Mouse (Mus musculus): ENCODE measurements around the gene Pafah1b2. TPM values are rescaled to one million over a fixed set of nuclear protein-coding genes. Genes with fewer than 3 reads are reported as not detected.
A peak's percentile ranks its signal among the peaks of the same experiment; 100 is the strongest.

Pafah1b2 gene
- polyA plus RNA-seq, 1 experiment from 2014 or later: 291 TPM

GRCm38 (mm10) chr9:46030184-46030583 is 17.7 kb upstream of the Pafah1b2 start:
- H3K27me3 ChIP-seq (replicated peaks; ENCODE audit: control insufficient read depth, insufficient read depth, low read length): no peaks in the 10 kb centered on the region
- H3K27ac ChIP-seq (ENCODE audit: low read length): no peak overlapping the region
- no peak overlapping the region for H3K9ac ChIP-seq (replicated peaks; ENCODE audit: low read depth, low read length)
- H3K4me2 ChIP-seq (ENCODE audit: low read length): no peak overlapping the region
- ATAC-seq: no peak
- no peaks in the 10 kb centered on the region for H3K36me3 ChIP-seq (ENCODE audit: control insufficient read depth, insufficient read depth)
- WGBS: 79% methylated on average over 5 of the region's 5 CpGs
- no peak overlapping the region for H3K4me3 ChIP-seq (replicated peaks; ENCODE audit: low read length)
- H3K4me1 ChIP-seq (replicated peaks; ENCODE audit: control insufficient read depth, insufficient read depth, low read length): peaks cover 13% of the 10 kb centered on the region
- H3K9me3 ChIP-seq (ENCODE audit: control insufficient read depth, low read length): no peaks in the 10 kb centered on the region

- Histone ChIP-seq H3K36me3 (ENCODE audit: control insufficient read depth, insufficient read depth) (no peaks in the 10 kb centered on the region), H3K4me2 (ENCODE audit: low read length) (no peak overlapping the region), H3K9ac (replicated peaks; ENCODE audit: low read depth, low read length) (no peak overlapping the region), H3K27me3 (replicated peaks; ENCODE audit: control insufficient read depth, insufficient read depth, low read length) (no peaks in the 10 kb centered on the region), H3K4me3 (replicated peaks; ENCODE audit: low read length) (no peak overlapping the region), H3K9me3 (ENCODE audit: control insufficient read depth, low read length) (no peaks in the 10 kb centered on the region), H3K4me1 (replicated peaks; ENCODE audit: control insufficient read depth, insufficient read depth, low read length) (peaks cover 13% of the 10 kb centered on the region), H3K27ac (ENCODE audit: low read length) (no peak overlapping the region)
- ATAC-seq: no peak
- 63% methylated on average over 6 of the region's 6 CpGs for WGBS
These were observed 17.0 kb upstream of the Pafah1b2 start for GRCm38 (mm10) chr9:46029534-46029933.

DNA sequence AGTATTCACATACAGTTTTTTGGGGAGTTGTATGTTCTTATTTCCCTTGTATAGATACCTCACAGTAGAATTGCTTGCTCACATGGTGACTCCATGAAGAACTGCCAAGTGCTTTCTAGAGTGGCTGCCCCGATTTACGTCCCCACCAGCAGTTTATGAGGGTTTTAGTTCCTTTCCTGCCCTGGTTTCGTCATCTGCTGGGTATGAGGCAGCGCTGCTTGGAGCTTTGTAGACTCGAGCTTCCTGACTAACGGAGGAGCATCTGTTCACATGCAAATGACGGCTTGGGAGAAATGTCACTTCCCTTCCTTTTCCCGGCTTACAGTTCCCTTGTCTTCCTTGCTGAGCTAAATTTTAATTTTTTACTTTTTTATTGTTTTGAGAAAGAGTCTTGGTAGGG is 15.5 kb upstream of the Pafah1b2 start:
- H3K4me3 ChIP-seq (replicated peaks; ENCODE audit: low read length): no peak overlapping the region
- H3K9ac ChIP-seq (replicated peaks; ENCODE audit: low read depth, low read length): no peak overlapping the region
- H3K27ac ChIP-seq (ENCODE audit: low read length): no peak overlapping the region
- whole genome bisulfite sequencing: 14% methylated on average over 8 of the region's 8 CpGs
- no peak overlapping the region for H3K4me2 ChIP-seq (ENCODE audit: low read length)
- no peaks in the 10 kb centered on the region for H3K27me3 ChIP-seq (replicated peaks; ENCODE audit: control insufficient read depth, insufficient read depth, low read length)
- no peaks in the 10 kb centered on the region for H3K36me3 ChIP-seq (ENCODE audit: control insufficient read depth, insufficient read depth)
- peaks cover 13% of the 10 kb centered on the region for H3K4me1 ChIP-seq (replicated peaks; ENCODE audit: control insufficient read depth, insufficient read depth, low read length)
- H3K9me3 ChIP-seq (ENCODE audit: control insufficient read depth, low read length): no peaks in the 10 kb centered on the region
- no peak for ATAC-seq

DNA sequence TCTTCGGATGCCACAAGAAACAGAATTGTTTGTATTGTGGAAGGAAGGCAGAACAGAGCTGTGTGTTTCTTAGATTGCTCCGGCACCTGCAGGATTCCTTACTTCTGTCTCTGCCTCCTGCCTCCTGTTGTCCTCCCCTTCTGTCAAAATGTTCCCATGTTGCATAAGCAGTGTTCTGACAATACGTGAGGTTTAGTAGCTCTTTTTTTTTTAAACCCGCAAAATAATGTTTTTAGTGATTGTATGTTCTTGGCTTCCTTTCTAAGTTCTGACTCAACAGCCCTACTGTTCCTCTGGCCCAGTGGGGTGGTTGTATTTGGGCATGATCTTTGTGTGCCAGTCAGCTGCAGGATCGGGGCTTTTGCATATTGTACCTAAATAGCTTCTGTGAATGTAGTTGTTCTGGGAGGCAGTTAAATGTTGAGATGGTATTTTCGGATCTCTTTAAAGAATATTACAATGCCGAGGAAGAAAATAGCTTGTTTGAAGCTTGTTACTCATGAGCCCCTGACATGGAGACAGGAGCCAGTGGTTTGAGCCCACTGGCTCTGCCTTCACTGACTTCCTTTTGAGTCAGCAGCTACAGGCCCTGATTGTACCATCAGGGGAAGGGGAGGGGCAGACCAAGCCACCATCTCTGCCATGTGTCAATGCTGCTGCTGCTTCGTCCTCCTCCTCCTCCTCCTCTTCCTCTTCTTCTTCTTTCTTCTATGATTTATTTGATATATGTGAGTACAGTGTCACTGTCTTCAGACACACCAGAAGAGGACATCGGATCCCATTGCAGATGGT is 13.8 kb upstream of the Pafah1b2 start:
- H3K27ac ChIP-seq (ENCODE audit: low read length): no peak overlapping the region
- H3K4me1 ChIP-seq (replicated peaks; ENCODE audit: control insufficient read depth, insufficient read depth, low read length): peaks cover 5% of the 10 kb centered on the region; the same call in 1 of the 2 replicates
- no peaks in the 10 kb centered on the region for H3K27me3 ChIP-seq (replicated peaks; ENCODE audit: control insufficient read depth, insufficient read depth, low read length)
- no peak for ATAC-seq
- WGBS: 76% methylated on average over 9 of the region's 9 CpGs
- no peaks in the 10 kb centered on the region for H3K36me3 ChIP-seq (ENCODE audit: control insufficient read depth, insufficient read depth)
- no peaks in the 10 kb centered on the region for H3K9me3 ChIP-seq (ENCODE audit: control insufficient read depth, low read length)
- H3K4me3 ChIP-seq (replicated peaks; ENCODE audit: low read length): no peak overlapping the region
- no peak overlapping the region for H3K9ac ChIP-seq (replicated peaks; ENCODE audit: low read depth, low read length)
- no peak overlapping the region for H3K4me2 ChIP-seq (ENCODE audit: low read length)

DNA sequence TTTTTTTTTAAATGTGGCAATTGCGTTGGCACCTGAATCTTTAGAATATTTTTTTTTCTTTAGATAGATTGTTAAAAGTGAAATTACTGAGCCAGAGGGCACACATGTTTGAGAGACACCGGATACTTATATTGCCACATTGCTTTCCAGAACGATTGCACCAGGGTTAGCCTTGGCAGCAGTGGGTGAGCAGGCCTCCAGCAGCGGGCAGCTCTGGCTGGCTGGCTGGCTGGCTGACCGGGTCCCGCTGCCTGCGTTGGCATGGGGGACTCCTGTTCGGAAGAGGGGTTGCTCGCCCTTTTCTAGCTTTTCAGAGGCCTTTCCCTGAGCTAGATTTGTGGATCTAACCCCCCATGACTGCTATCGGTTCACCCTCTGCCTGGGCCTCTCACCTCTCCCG is 11.1 kb upstream of the Pafah1b2 start:
- H3K27me3 ChIP-seq (replicated peaks; ENCODE audit: control insufficient read depth, insufficient read depth, low read length): no peaks in the 10 kb centered on the region
- no peak for ATAC-seq
- no peak overlapping the region for H3K4me2 ChIP-seq (ENCODE audit: low read length)
- no peaks in the 10 kb centered on the region for H3K36me3 ChIP-seq (ENCODE audit: control insufficient read depth, insufficient read depth)
- H3K9ac ChIP-seq (replicated peaks; ENCODE audit: low read depth, low read length): no peak overlapping the region
- no peak overlapping the region for H3K27ac ChIP-seq (ENCODE audit: low read length)
- no peak overlapping the region for H3K4me3 ChIP-seq (replicated peaks; ENCODE audit: low read length)
- H3K9me3 ChIP-seq (ENCODE audit: control insufficient read depth, low read length): no peaks in the 10 kb centered on the region
- peaks cover 5% of the 10 kb centered on the region; the same call in 1 of the 2 replicates for H3K4me1 ChIP-seq (replicated peaks; ENCODE audit: control insufficient read depth, insufficient read depth, low read length)
- 92% methylated on average over 11 of the region's 11 CpGs for WGBS

- no peak for ATAC-seq
- H3K36me3 ChIP-seq (ENCODE audit: control insufficient read depth, insufficient read depth): no peaks in the 10 kb centered on the region
- H3K27me3 ChIP-seq (replicated peaks; ENCODE audit: control insufficient read depth, insufficient read depth, low read length): no peaks in the 10 kb centered on the region
- peaks cover 15% of the 10 kb centered on the region for H3K4me1 ChIP-seq (replicated peaks; ENCODE audit: control insufficient read depth, insufficient read depth, low read length)
- no peaks in the 10 kb centered on the region for H3K9me3 ChIP-seq (ENCODE audit: control insufficient read depth, low read length)
- H3K9ac ChIP-seq (replicated peaks; ENCODE audit: low read depth, low read length): no peak overlapping the region
- H3K27ac ChIP-seq (ENCODE audit: low read length): no peak overlapping the region
- no peak overlapping the region for H3K4me3 ChIP-seq (replicated peaks; ENCODE audit: low read length)
- WGBS: 91% methylated on average over 6 of the region's 6 CpGs
- no peak overlapping the region for H3K4me2 ChIP-seq (ENCODE audit: low read length)
These were observed 7.5 kb upstream of the Pafah1b2 start for GRCm38 (mm10) chr9:46019975-46020374.

GRCm38 (mm10) chr9:46018316-46018715 is 5.8 kb upstream of the Pafah1b2 start:
- no peaks in the 10 kb centered on the region for H3K27me3 ChIP-seq (replicated peaks; ENCODE audit: control insufficient read depth, insufficient read depth, low read length)
- no peaks in the 10 kb centered on the region for H3K9me3 ChIP-seq (ENCODE audit: control insufficient read depth, low read length)
- WGBS: 87% methylated on average over 6 of the region's 6 CpGs
- H3K36me3 ChIP-seq (ENCODE audit: control insufficient read depth, insufficient read depth): no peaks in the 10 kb centered on the region
- no peak overlapping the region for H3K9ac ChIP-seq (replicated peaks; ENCODE audit: low read depth, low read length)
- no peak overlapping the region for H3K4me3 ChIP-seq (replicated peaks; ENCODE audit: low read length)
- H3K4me2 ChIP-seq (ENCODE audit: low read length): no peak overlapping the region
- no peak overlapping the region for H3K27ac ChIP-seq (ENCODE audit: low read length)
- ATAC-seq: no peak
- peaks cover 30% of the 10 kb centered on the region for H3K4me1 ChIP-seq (replicated peaks; ENCODE audit: control insufficient read depth, insufficient read depth, low read length)

- no peak overlapping the region for H3K9ac ChIP-seq (replicated peaks; ENCODE audit: low read depth, low read length)
- ATAC-seq: no peak
- WGBS: 47% methylated on average over 4 of the region's 4 CpGs
- H3K27me3 ChIP-seq (replicated peaks; ENCODE audit: control insufficient read depth, insufficient read depth, low read length): no peaks in the 10 kb centered on the region
- H3K36me3 ChIP-seq (ENCODE audit: control insufficient read depth, insufficient read depth): no peaks in the 10 kb centered on the region
- H3K4me2 ChIP-seq (ENCODE audit: low read length): no peak overlapping the region
- no peak overlapping the region for H3K27ac ChIP-seq (ENCODE audit: low read length)
- H3K4me1 ChIP-seq (replicated peaks; ENCODE audit: control insufficient read depth, insufficient read depth, low read length): peaks cover 39% of the 10 kb centered on the region
- H3K9me3 ChIP-seq (ENCODE audit: control insufficient read depth, low read length): no peaks in the 10 kb centered on the region
- no peak overlapping the region for H3K4me3 ChIP-seq (replicated peaks; ENCODE audit: low read length)
These were observed 3.9 kb upstream of the Pafah1b2 start for GRCm38 (mm10) chr9:46016417-46016816.

GRCm38 (mm10) chr9:46015831-46016230 is 3.3 kb upstream of the Pafah1b2 start:
- H3K9me3 ChIP-seq (ENCODE audit: control insufficient read depth, low read length): no peaks in the 10 kb centered on the region
- H3K9ac ChIP-seq (replicated peaks; ENCODE audit: low read depth, low read length): no peak overlapping the region
- H3K4me2 ChIP-seq (ENCODE audit: low read length): peak overlapping the region; percentile 42
- no peak overlapping the region for H3K27ac ChIP-seq (ENCODE audit: low read length)
- WGBS: 6% methylated on average over 9 of the region's 9 CpGs
- no peaks in the 10 kb centered on the region for H3K27me3 ChIP-seq (replicated peaks; ENCODE audit: control insufficient read depth, insufficient read depth, low read length)
- H3K4me1 ChIP-seq (replicated peaks; ENCODE audit: control insufficient read depth, insufficient read depth, low read length): peaks cover 40% of the 10 kb centered on the region
- no peak overlapping the region for H3K4me3 ChIP-seq (replicated peaks; ENCODE audit: low read length)
- no peak for ATAC-seq
- H3K36me3 ChIP-seq (ENCODE audit: control insufficient read depth, insufficient read depth): no peaks in the 10 kb centered on the region

Data from forebrain, embryonic 16.5 days (tissue).